Mouse (Mus musculus): ENCODE results near the gene Myadml2. TPM values are rescaled to one million over a fixed set of nuclear protein-coding genes. Genes with fewer than 3 reads are reported as not detected.

Myadml2 gene
- polyA plus RNA-seq, 1 experiment = not detected

DNA sequence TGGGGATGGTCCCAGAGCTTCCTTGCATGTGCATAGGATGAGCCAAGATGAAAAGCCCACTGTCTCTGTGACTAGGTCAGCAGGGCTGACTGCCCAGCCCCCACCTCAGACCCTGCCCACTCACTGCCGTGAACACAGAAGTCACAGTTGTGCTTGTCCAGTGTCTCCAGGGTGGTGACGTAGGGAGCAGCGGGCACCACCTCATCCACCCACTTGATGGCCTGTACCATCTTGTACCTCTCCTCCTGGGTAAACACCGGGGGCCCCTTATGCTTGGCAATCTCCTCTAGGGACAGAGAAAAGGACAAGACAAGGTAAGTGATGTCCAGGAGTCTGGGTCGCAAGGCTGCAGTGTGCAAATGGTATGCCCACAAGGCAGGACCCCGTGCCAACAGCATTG lies 32.8 kb downstream of the Myadml2 start:
- Histone ChIP-seq H3K27me3 (ENCODE audit: control insufficient read depth, insufficient read depth, low read length, poor library complexity, severe bottlenecking) (no peaks in the 10 kb centered on the region), H3K27ac (ENCODE audit: insufficient read depth, low read length) (no peak overlapping the region), H3K36me3 (ENCODE audit: control insufficient read depth, insufficient read depth, low read length, poor library complexity, severe bottlenecking) (peaks cover 18% of the 10 kb centered on the region), H3K9ac (ENCODE audit: low read depth, poor library complexity, severe bottlenecking) (no peak overlapping the region), H3K4me1 (ENCODE audit: control insufficient read depth, insufficient read depth, low read length) (peaks cover 4% of the 10 kb centered on the region), H3K4me3 (ENCODE audit: low read depth, low read length) (no peak overlapping the region), H3K9me3 (replicated peaks; ENCODE audit: control insufficient read depth, insufficient read depth, low read length, poor library complexity, severe bottlenecking) (no peaks in the 10 kb centered on the region)
- TF ChIP-seq EP300 (IDR thresholded peaks at IDR 0.05; ENCODE audit: insufficient read depth, low read depth, low read length) = no peak
- TF ChIP-seq CTCF (IDR thresholded peaks at IDR 0.05; ENCODE audit: low read depth, low read length) = no peak
- no peak for TF ChIP-seq POLR2A (IDR thresholded peaks at IDR 0.05; ENCODE audit: insufficient read depth, low read length)

DNA sequence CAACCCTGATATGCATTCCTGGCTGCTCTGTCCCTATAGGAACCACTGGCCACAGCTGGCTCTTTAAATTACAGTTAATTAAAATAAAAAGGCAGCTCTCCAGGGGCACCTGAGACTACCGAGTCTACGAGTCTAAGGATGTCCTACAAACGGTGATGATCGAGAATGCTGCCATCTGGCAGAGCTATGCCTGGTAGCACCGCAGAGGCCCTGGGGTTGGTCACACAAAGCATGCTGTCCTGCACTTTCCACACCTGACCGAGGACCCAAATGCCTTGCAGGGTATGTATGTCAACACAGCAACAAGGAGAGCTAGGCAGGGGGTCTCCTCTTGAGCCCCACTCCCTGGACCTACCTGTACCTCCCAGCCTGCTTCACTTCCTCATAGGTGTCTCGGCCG lies 34.0 kb downstream of the Myadml2 start:
- Histone ChIP-seq H3K4me3 (ENCODE audit: low read depth, low read length) (no peak overlapping the region), H3K36me3 (ENCODE audit: control insufficient read depth, insufficient read depth, low read length, poor library complexity, severe bottlenecking) (peaks cover 18% of the 10 kb centered on the region), H3K4me1 (ENCODE audit: control insufficient read depth, insufficient read depth, low read length) (peaks cover 2% of the 10 kb centered on the region), H3K9me3 (replicated peaks; ENCODE audit: control insufficient read depth, insufficient read depth, low read length, poor library complexity, severe bottlenecking) (no peaks in the 10 kb centered on the region), H3K9ac (ENCODE audit: low read depth, poor library complexity, severe bottlenecking) (no peak overlapping the region), H3K27ac (ENCODE audit: insufficient read depth, low read length) (no peak overlapping the region), H3K27me3 (ENCODE audit: control insufficient read depth, insufficient read depth, low read length, poor library complexity, severe bottlenecking) (no peaks in the 10 kb centered on the region)
- no peak for TF ChIP-seq CTCF (IDR thresholded peaks at IDR 0.05; ENCODE audit: low read depth, low read length)
- TF ChIP-seq POLR2A (IDR thresholded peaks at IDR 0.05; ENCODE audit: insufficient read depth, low read length) = no peak
- no peak for TF ChIP-seq EP300 (IDR thresholded peaks at IDR 0.05; ENCODE audit: insufficient read depth, low read depth, low read length)

DNA sequence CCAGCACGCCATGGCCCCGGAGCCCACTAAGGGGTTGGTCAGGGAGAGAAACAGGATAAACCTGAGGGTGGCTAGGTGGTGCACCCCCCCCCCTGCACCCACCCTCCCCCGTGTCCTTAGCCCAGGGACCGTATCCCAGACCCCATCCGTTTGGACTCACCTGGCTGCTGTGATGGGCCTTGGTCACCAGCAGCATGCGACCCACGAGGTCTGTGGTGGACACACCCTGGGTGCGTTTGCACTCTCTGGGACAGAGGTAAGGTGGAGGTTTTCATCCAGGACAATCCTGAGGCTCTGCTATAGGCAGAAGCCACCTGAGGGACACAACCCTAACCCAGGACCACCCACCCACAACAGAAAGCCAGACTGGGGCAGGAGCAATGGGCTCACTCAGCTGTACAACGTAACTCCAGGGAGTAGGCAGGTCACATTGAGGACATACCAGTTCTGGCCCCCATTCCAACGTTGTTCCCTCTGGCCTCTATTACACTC lies 34.4 kb downstream of the Myadml2 start:
- H3K9me3 ChIP-seq (replicated peaks; ENCODE audit: control insufficient read depth, insufficient read depth, low read length, poor library complexity, severe bottlenecking) = no peaks in the 10 kb centered on the region
- H3K9ac ChIP-seq (ENCODE audit: low read depth, poor library complexity, severe bottlenecking) = no peak overlapping the region
- H3K27ac ChIP-seq (ENCODE audit: insufficient read depth, low read length) = no peak overlapping the region
- H3K4me3 ChIP-seq (ENCODE audit: low read depth, low read length) = no peak overlapping the region
- H3K27me3 ChIP-seq (ENCODE audit: control insufficient read depth, insufficient read depth, low read length, poor library complexity, severe bottlenecking) = no peaks in the 10 kb centered on the region
- peaks cover 2% of the 10 kb centered on the region for H3K4me1 ChIP-seq (ENCODE audit: control insufficient read depth, insufficient read depth, low read length)
- no peak for TF ChIP-seq POLR2A (IDR thresholded peaks at IDR 0.05; ENCODE audit: insufficient read depth, low read length)
- no peak for TF ChIP-seq EP300 (IDR thresholded peaks at IDR 0.05; ENCODE audit: insufficient read depth, low read depth, low read length)
- no peak for TF ChIP-seq CTCF (IDR thresholded peaks at IDR 0.05; ENCODE audit: low read depth, low read length)
- peaks cover 18% of the 10 kb centered on the region for H3K36me3 ChIP-seq (ENCODE audit: control insufficient read depth, insufficient read depth, low read length, poor library complexity, severe bottlenecking)

GRCm38 (mm10) chr11:120612763-120613162 lies 35.2 kb downstream of the Myadml2 start:
- Histone ChIP-seq H3K4me3 (ENCODE audit: low read depth, low read length) (no peak overlapping the region), H3K27me3 (ENCODE audit: control insufficient read depth, insufficient read depth, low read length, poor library complexity, severe bottlenecking) (no peaks in the 10 kb centered on the region), H3K4me1 (ENCODE audit: control insufficient read depth, insufficient read depth, low read length) (peaks cover 2% of the 10 kb centered on the region), H3K9ac (ENCODE audit: low read depth, poor library complexity, severe bottlenecking) (no peak overlapping the region), H3K36me3 (ENCODE audit: control insufficient read depth, insufficient read depth, low read length, poor library complexity, severe bottlenecking) (peaks cover 18% of the 10 kb centered on the region), H3K9me3 (replicated peaks; ENCODE audit: control insufficient read depth, insufficient read depth, low read length, poor library complexity, severe bottlenecking) (no peaks in the 10 kb centered on the region), H3K27ac (ENCODE audit: insufficient read depth, low read length) (no peak overlapping the region)
- TF ChIP-seq CTCF (IDR thresholded peaks at IDR 0.05; ENCODE audit: low read depth, low read length) (peak; percentile 92), POLR2A (IDR thresholded peaks at IDR 0.05; ENCODE audit: insufficient read depth, low read length) (no peak), EP300 (IDR thresholded peaks at IDR 0.05; ENCODE audit: insufficient read depth, low read depth, low read length) (no peak)

- no peaks in the 10 kb centered on the region for H3K9me3 ChIP-seq (replicated peaks; ENCODE audit: control insufficient read depth, insufficient read depth, low read length, poor library complexity, severe bottlenecking)
- no peak overlapping the region for H3K27ac ChIP-seq (ENCODE audit: insufficient read depth, low read length)
- no peaks in the 10 kb centered on the region for H3K4me1 ChIP-seq (ENCODE audit: control insufficient read depth, insufficient read depth, low read length)
- no peaks in the 10 kb centered on the region for H3K27me3 ChIP-seq (ENCODE audit: control insufficient read depth, insufficient read depth, low read length, poor library complexity, severe bottlenecking)
- H3K4me3 ChIP-seq (ENCODE audit: low read depth, low read length) = no peak overlapping the region
- H3K36me3 ChIP-seq (ENCODE audit: control insufficient read depth, insufficient read depth, low read length, poor library complexity, severe bottlenecking) = peaks cover 18% of the 10 kb centered on the region
- no peak overlapping the region for H3K9ac ChIP-seq (ENCODE audit: low read depth, poor library complexity, severe bottlenecking)
- TF ChIP-seq CTCF (IDR thresholded peaks at IDR 0.05; ENCODE audit: low read depth, low read length) = no peak
- no peak for TF ChIP-seq EP300 (IDR thresholded peaks at IDR 0.05; ENCODE audit: insufficient read depth, low read depth, low read length)
- TF ChIP-seq POLR2A (IDR thresholded peaks at IDR 0.05; ENCODE audit: insufficient read depth, low read length) = no peak
These were observed 37.4 kb downstream of the Myadml2 start for GRCm38 (mm10) chr11:120610477-120611046.

- Histone ChIP-seq H3K9me3 (replicated peaks; ENCODE audit: control insufficient read depth, insufficient read depth, low read length, poor library complexity, severe bottlenecking) (no peaks in the 10 kb centered on the region), H3K4me1 (ENCODE audit: control insufficient read depth, insufficient read depth, low read length) (no peaks in the 10 kb centered on the region), H3K9ac (ENCODE audit: low read depth, poor library complexity, severe bottlenecking) (no peak overlapping the region), H3K27me3 (ENCODE audit: control insufficient read depth, insufficient read depth, low read length, poor library complexity, severe bottlenecking) (no peaks in the 10 kb centered on the region), H3K36me3 (ENCODE audit: control insufficient read depth, insufficient read depth, low read length, poor library complexity, severe bottlenecking) (peaks cover 17% of the 10 kb centered on the region), H3K27ac (ENCODE audit: insufficient read depth, low read length) (no peak overlapping the region), H3K4me3 (ENCODE audit: low read depth, low read length) (no peak overlapping the region)
- TF ChIP-seq POLR2A (IDR thresholded peaks at IDR 0.05; ENCODE audit: insufficient read depth, low read length) (no peak), CTCF (IDR thresholded peaks at IDR 0.05; ENCODE audit: low read depth, low read length) (no peak), EP300 (IDR thresholded peaks at IDR 0.05; ENCODE audit: insufficient read depth, low read depth, low read length) (no peak)
These were observed 38.7 kb downstream of the Myadml2 start for GRCm38 (mm10) chr11:120609250-120609649.
